Mouse (Mus musculus) CD4-positive, CD25-positive, alpha-beta regulatory T cell (primary cell): ENCODE results near the gene Tead4. TPM values are rescaled to one million over a fixed set of nuclear protein-coding genes. Genes with fewer than 3 reads are reported as not detected.

ENCODE experiments used
- polyA plus RNA-seq: library from polyadenylated mRNA; unstranded; fragments of 100-300 nt; shearing (Covaris generic); gene quantifications from one replicate; pipeline ENCODE4 v1.2.1, GENCODE M21; 2017

Tead4 gene
- polyA plus RNA-seq, result not detected

DNA sequence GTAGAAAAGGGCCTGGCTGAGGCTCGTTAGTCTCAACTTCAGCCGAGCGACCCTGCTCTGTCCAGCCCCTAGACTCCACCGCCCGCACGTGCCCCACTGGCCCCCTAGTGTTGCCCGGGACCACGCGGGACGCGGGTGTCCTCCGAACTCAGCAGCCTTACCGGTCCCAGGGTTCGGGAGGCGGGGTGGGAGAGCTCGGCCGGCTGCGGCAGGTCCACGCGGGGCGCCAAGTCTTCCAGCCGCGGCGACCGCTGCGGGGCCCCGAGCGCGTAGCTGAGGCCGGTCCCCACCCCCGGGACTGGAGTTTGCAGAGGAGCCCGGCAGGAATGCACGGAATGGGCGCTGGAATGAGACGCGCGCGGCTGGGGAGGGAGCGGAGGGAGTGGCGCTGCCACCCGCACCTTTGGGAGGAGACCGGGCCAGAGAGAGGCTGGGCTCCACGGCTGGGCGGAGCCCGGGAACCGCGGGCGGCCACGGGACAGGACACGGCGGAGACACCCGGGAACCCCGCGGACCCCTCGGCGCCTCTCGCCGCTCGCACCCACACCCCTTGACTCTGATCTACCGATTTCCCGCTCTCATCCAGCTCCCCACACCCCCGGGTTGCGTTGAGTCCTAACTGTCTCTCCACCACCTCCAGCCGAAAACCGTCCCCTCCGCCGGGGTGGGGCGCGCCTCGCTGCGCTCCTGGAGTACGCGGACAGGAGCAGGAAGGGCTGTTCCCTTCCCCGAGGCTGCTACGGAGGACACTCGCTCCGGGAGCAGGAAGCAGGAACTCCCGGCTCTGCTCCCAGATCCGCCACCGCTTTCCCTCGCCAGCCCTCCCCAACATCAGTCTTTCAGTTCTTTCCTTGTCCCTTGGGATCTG is at the start of gene Tead4:
Tead4 (minus strand) TSS at position 690 of the 868 bp plus-strand sequence.

Other genes with a start within 250 kb of the Tead4 start
- gene Tspan9, start 157.2 kb downstream of the Tead4 start, polyA plus RNA-seq, result 7.7 TPM
- gene Tulp3, start 55.0 kb upstream of the Tead4 start, polyA plus RNA-seq, result 1.3 TPM
- gene Rhno1, start 62.1 kb upstream of the Tead4 start, polyA plus RNA-seq, result 61.2 TPM
- gene Foxm1, start 62.1 kb upstream of the Tead4 start, polyA plus RNA-seq, result 3.7 TPM
- not detected for gene Tex52, start 74.6 kb upstream of the Tead4 start, polyA plus RNA-seq
- not detected for gene Gm44596, start 74.7 kb upstream of the Tead4 start, polyA plus RNA-seq
- 1.4 TPM for gene Nrip2, start 98.5 kb upstream of the Tead4 start, polyA plus RNA-seq
- 38.7 TPM for gene Itfg2, start 124.1 kb upstream of the Tead4 start, polyA plus RNA-seq
- 155 TPM for gene Fkbp4, start 137.9 kb upstream of the Tead4 start, polyA plus RNA-seq
- not detected for gene Pzp, start 225.9 kb upstream of the Tead4 start, polyA plus RNA-seq